Mouse (Mus musculus) heart, adult 9 months (tissue): ENCODE data around the gene Ism2.

ENCODE experiments used
- DNase-seq, 2 experiments: peaks; one replicate each; pipeline ENCODE4 v3.0.0; 2022; ENCODE audit warnings: low spot score in 2 of 2

Ism2 gene

GRCm38 (mm10) chr12:87230379-87230895 is 69.1 kb downstream of the Ism2 start:
- no peak for DNase-seq

GRCm38 (mm10) chr12:87229633-87230032 is 69.9 kb downstream of the Ism2 start:
- no peak for DNase-seq
